Mouse (Mus musculus): ENCODE data around the gene Rbm34. TPM values are rescaled to one million over a fixed set of nuclear protein-coding genes. Genes with fewer than 3 reads are reported as not detected.

Rbm34 gene
- polyA plus RNA-seq, 1 experiment from 2014 or later: 26.4 TPM

Other genes starting within 250 kb of the Rbm34 start
- gene Tomm20, start 25.2 kb downstream of the Rbm34 start, polyA plus RNA-seq (2015; fragmentation: Nextera tagmentation; extraction: Ambion mirVana): 201 and 211 TPM in 2 replicates
- 20.9 and 22.2 TPM in 2 replicates for gene Pard3, start 92.8 kb upstream of the Rbm34 start, polyA plus RNA-seq (2015; fragmentation: Nextera tagmentation; extraction: Ambion mirVana)

Data from neural tube, embryonic 13.5 days (tissue).